In genomic region chr10:108454691-108455117, GRCm38 (mm10) we compare ENCODE assay signal across 10 mouse cellular contexts.
DNase-seq lines count a peak whose midpoint lies in the region; ATAC-seq lines count a peak whose summit lies in the region.
"Had no signal": no experiment of that assay in that cellular context is flagged by ENCODE, and none has a peak within 500 bp of the region (broad histone marks: within the 10 kb centered on the region; RNA-seq: fewer than 3 reads in every experiment).

No protein-coding gene starts in this region.

- H3K4me3 ChIP-seq in liver, embryonic 13.5 days (replicated peaks): no peak overlapping the region
- H3K4me3 ChIP-seq: limb, embryonic 13.5 days had no signal

- H3K36me3 ChIP-seq in liver, embryonic 13.5 days: no peaks in the 10 kb centered on the region
- H3K36me3 ChIP-seq: limb, embryonic 13.5 days had no signal

- H3K4me2 ChIP-seq in liver, embryonic 13.5 days: no peak overlapping the region
- H3K4me2 ChIP-seq: limb, embryonic 13.5 days had no signal

- peak; percentile 70 to 79 for DNase-seq in frontal cortex, adult 2 months (ENCODE audit: extremely low spot score in 1 of 2, low spot score in 1 of 2)
- DNase-seq in frontal cortex, postnatal 14 days (ENCODE audit: low spot score in 2 of 2): no peak
- peak; percentile 67 for DNase-seq in ovary, postnatal 36 days (ENCODE audit: low spot score)
- no peak for DNase-seq in ovary, postnatal 14 days (ENCODE audit: low spot score)
- no peak for DNase-seq in liver, embryonic 13.5 days
- no peak for DNase-seq in urinary bladder, adult 2 months (ENCODE audit: low spot score)
- DNase-seq in urinary bladder, adult 18-20 months (ENCODE audit: low spot score in 2 of 2): no peak
- DNase-seq: thymus, adult 2 months had no signal

- H3K27me3 ChIP-seq in liver, embryonic 13.5 days: no peaks in the 10 kb centered on the region
- H3K27me3 ChIP-seq: limb, embryonic 13.5 days had no signal

- H3K4me1 ChIP-seq in liver, embryonic 13.5 days (replicated peaks): peaks cover 12% of the 10 kb centered on the region
- H3K4me1 ChIP-seq: limb, embryonic 13.5 days had no signal

- H3K27ac ChIP-seq in liver, embryonic 13.5 days: no peak overlapping the region
- H3K27ac ChIP-seq: limb, embryonic 13.5 days had no signal

- ATAC-seq in liver, embryonic 13.5 days (ENCODE audit: low read depth): peak; percentile 45
- ATAC-seq in inflammation-experienced regulatory T-cells, adult 6 months: no peak

- no peaks in the 10 kb centered on the region for H3K9me3 ChIP-seq in liver, embryonic 13.5 days (replicated peaks)
- H3K9me3 ChIP-seq: limb, embryonic 13.5 days had no signal

- 64% methylated on average over 11 of the region's 11 CpGs for WGBS in liver, embryonic 13.5 days (ENCODE audit: insufficient replicate concordance)

- no peak overlapping the region for H3K9ac ChIP-seq in liver, embryonic 13.5 days
- H3K9ac ChIP-seq: limb, embryonic 13.5 days had no signal

Comparison
In these comparisons a context has a peak if more than half of its experiments do, and no peak if none do; other contexts are left out.
1. DNase-seq: peak in frontal cortex, adult 2 months (2 of 2) and ovary, postnatal 36 days (single experiment); none in frontal cortex, postnatal 14 days (0 of 2), ovary, postnatal 14 days (single experiment), liver, embryonic 13.5 days (single experiment), urinary bladder, adult 2 months (single experiment) and urinary bladder, adult 18-20 months (0 of 2).